Mouse (Mus musculus): ENCODE measurements around the gene Exoc5. TPM values are rescaled to one million over a fixed set of nuclear protein-coding genes. Genes with fewer than 3 reads are reported as not detected.

Exoc5 gene
- polyA plus RNA-seq, 1 experiment from 2014 or later = 58.4 TPM

DNA sequence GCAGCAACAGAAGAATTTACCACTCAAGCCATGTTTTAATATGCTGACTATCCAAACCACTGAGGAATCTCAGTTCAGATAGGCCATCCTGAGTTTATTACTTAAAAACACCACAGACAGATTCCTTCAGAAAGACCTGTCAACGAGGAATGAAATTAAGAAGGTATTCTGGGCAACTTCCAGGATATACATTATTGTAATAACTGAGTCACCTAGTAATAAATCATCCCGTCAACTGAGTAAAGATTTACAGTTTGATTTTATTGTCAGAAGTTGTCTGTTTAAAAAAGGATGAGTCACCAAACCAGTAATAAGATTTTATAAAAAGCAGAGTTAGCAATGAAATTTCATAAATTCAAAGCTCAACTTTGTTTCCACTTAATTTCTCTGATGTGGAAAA, 2.6 kb downstream of the Exoc5 start:
- Histone ChIP-seq H3K4me3 (no peak overlapping the region), H3K9me3 (no peaks in the 10 kb centered on the region), H3K27ac (replicated peaks) (no peak overlapping the region), H3K4me1 (peaks cover 26% of the 10 kb centered on the region), H3K36me3 (replicated peaks) (peaks cover 9% of the 10 kb centered on the region), H3K27me3 (replicated peaks; ENCODE audit: low read depth, poor library complexity, severe bottlenecking) (no peaks in the 10 kb centered on the region)
- DNase-seq (ENCODE audit: low spot score) = no peak
- 87% methylated on average over 2 of the region's 2 CpGs for WGBS

DNA sequence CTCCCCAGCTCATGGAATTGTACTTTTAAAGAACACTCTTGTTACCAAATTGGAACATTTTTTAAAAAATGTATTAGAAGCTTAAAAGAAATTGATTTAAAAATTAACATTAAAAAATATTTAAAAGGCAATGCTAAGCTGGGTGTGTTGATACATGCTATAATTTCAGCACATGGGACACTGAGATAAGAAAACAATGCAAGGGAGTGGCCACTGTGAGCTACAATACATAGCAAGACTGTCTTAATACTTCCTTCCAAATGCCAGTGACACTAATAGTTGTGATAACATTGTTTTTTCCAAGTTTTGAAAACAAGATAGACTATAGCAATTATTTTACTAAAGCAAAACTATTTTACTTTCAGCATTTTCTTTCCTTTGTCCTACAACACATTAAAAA, 17.0 kb downstream of the Exoc5 start:
- H3K27ac ChIP-seq (replicated peaks) = no peak overlapping the region
- H3K4me1 ChIP-seq = no peaks in the 10 kb centered on the region
- H3K9me3 ChIP-seq = no peaks in the 10 kb centered on the region
- H3K36me3 ChIP-seq (replicated peaks) = peaks cover 36% of the 10 kb centered on the region
- DNase-seq (ENCODE audit: low spot score) = no peak
- H3K27me3 ChIP-seq (replicated peaks; ENCODE audit: low read depth, poor library complexity, severe bottlenecking) = no peaks in the 10 kb centered on the region
- no peak overlapping the region for H3K4me3 ChIP-seq

GRCm38 (mm10) chr14:49045610-49046009, 20.8 kb downstream of the Exoc5 start:
- Histone ChIP-seq H3K27ac (replicated peaks) (no peak overlapping the region), H3K36me3 (replicated peaks) (peaks cover 39% of the 10 kb centered on the region), H3K27me3 (replicated peaks; ENCODE audit: low read depth, poor library complexity, severe bottlenecking) (no peaks in the 10 kb centered on the region), H3K9me3 (no peaks in the 10 kb centered on the region), H3K4me3 (no peak overlapping the region), H3K4me1 (no peaks in the 10 kb centered on the region)
- no peak for DNase-seq (ENCODE audit: low spot score)
- 98% methylated on average over 4 of the region's 4 CpGs for WGBS

- no peak for DNase-seq (ENCODE audit: low spot score)
- Histone ChIP-seq H3K36me3 (replicated peaks) (peaks cover 69% of the 10 kb centered on the region), H3K4me3 (no peak overlapping the region), H3K27ac (replicated peaks) (no peak overlapping the region), H3K27me3 (replicated peaks; ENCODE audit: low read depth, poor library complexity, severe bottlenecking) (no peaks in the 10 kb centered on the region), H3K9me3 (no peaks in the 10 kb centered on the region), H3K4me1 (no peaks in the 10 kb centered on the region)
- 85% methylated on average over 5 of the region's 5 CpGs for WGBS
These were observed 37.5 kb downstream of the Exoc5 start for GRCm38 (mm10) chr14:49028991-49029390.

DNA sequence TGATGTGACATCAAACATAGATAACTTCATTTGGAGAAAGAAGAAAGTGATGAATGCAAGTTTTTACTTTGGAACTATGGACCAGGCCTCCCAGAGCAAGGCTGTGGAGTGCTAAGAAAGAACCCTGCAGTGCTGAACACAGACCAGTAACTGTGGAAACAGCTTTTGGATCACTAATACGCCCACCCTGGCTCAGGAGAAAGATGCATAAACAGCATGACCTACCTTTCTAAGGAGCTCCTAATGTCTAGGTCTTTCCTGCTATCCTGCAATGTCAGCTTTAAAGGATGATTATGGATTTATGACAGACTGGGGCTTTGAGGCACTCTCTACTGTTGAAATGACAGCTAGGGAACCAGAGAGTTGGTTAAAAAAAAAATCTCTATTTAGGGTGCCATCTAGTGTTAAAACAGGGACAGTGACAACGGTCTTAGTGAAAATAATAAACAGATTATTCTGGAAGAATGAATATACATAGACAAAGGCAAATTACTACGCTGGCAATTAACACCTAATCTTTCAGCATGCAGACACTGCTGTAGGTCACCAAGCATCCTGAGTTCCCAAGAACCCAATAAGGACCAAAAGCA, 38.6 kb downstream of the Exoc5 start:
- WGBS = 87% methylated on average over 3 of the region's 3 CpGs
- Histone ChIP-seq H3K4me1 (no peaks in the 10 kb centered on the region), H3K36me3 (replicated peaks) (peaks cover 62% of the 10 kb centered on the region), H3K27me3 (replicated peaks; ENCODE audit: low read depth, poor library complexity, severe bottlenecking) (no peaks in the 10 kb centered on the region), H3K9me3 (no peaks in the 10 kb centered on the region), H3K4me3 (no peak overlapping the region), H3K27ac (replicated peaks) (no peak overlapping the region)
- DNase-seq (ENCODE audit: low spot score) = no peak

DNA sequence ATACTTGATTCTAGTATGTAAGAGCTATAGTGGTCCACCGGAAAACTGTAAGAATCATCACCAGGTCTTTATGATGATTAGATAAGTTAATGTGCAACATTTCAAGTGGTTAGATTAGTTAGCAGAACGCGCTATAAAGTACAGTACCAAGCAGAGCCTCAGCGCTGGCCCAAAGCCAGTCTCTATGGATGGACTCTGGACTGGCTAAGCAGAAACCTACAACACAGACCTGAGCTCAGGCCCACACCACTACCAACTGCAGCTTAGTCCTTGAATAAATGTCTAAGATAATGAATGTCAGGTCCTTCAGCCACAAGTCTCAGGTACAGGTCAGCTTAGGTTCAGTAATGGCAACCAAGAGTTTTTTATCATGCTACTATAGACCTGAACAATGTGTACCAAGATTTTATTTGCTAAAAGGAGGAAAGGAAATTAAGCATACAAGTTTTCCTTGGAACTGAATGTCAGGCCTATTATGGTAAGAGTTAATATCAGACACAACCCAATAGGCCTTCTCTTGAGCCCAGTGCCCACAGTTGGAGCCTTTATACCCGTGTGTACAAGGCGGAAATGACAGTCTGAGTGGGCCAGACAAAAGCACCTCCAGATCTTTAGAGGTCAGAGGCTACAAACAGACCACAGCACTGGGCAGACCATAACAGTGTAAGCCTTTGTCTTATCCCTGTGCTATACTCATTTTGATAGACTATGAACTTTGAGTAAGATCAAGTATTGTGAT, 39.2 kb downstream of the Exoc5 start:
- Histone ChIP-seq H3K4me1 (no peaks in the 10 kb centered on the region), H3K27ac (replicated peaks) (no peak overlapping the region), H3K36me3 (replicated peaks) (peaks cover 62% of the 10 kb centered on the region), H3K27me3 (replicated peaks; ENCODE audit: low read depth, poor library complexity, severe bottlenecking) (no peaks in the 10 kb centered on the region), H3K9me3 (no peaks in the 10 kb centered on the region), H3K4me3 (no peak overlapping the region)
- 93% methylated on average over 6 of the region's 6 CpGs for WGBS
- no peak for DNase-seq (ENCODE audit: low spot score)

DNA sequence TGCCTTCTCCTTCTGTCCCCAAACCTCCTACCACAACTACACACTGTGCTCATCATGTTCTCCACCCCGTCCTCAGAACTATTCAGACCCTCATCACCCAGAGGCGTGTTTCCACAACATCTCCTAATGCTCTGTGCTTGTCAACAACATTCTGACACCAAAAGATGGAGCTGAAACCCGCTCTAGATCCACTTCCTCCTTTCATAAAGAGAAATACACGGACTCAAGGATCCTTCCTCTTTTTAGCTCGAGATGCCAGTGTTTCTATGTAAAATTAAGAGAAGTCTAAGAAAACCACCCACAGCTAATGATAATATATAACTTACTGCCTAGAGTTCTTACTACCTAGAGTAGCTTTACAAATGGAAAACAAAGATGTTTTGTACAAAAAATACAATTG, 46.7 kb downstream of the Exoc5 start:
- H3K36me3 ChIP-seq (replicated peaks) = peaks cover 73% of the 10 kb centered on the region
- H3K4me3 ChIP-seq = no peak overlapping the region
- DNase-seq (ENCODE audit: low spot score) = no peak
- no peak overlapping the region for H3K27ac ChIP-seq (replicated peaks)
- WGBS = 91% methylated on average over 5 of the region's 5 CpGs
- no peaks in the 10 kb centered on the region for H3K27me3 ChIP-seq (replicated peaks; ENCODE audit: low read depth, poor library complexity, severe bottlenecking)
- no peaks in the 10 kb centered on the region for H3K9me3 ChIP-seq
- no peaks in the 10 kb centered on the region for H3K4me1 ChIP-seq

GRCm38 (mm10) chr14:49008399-49009189, 57.9 kb downstream of the Exoc5 start:
- WGBS = 87% methylated on average over 2 of the region's 2 CpGs
- no peaks in the 10 kb centered on the region for H3K27me3 ChIP-seq (replicated peaks; ENCODE audit: low read depth, poor library complexity, severe bottlenecking)
- H3K4me3 ChIP-seq = no peak overlapping the region
- peaks cover 6% of the 10 kb centered on the region for H3K36me3 ChIP-seq (replicated peaks)
- H3K27ac ChIP-seq (replicated peaks) = no peak overlapping the region
- no peak for DNase-seq (ENCODE audit: low spot score)
- H3K4me1 ChIP-seq = no peaks in the 10 kb centered on the region
- no peaks in the 10 kb centered on the region for H3K9me3 ChIP-seq

DNA sequence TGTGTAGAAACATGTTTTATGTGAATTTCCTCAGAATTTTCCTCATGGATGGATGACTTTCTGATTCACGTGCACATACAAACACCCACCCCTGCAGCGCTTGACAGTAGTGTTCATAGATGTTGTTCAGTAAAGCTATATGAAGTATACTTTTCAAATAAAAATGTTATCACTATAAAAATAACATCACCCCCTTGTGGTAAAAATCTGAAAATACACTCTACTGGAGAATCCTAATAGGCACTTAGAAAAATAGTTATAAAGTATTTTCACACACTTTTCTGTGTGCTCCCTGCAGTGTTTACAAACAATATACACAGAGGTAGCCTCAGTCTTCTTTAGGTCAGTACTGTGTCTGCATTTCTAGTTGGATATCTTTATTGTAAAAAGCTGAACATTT, 58.5 kb downstream of the Exoc5 start:
- no peaks in the 10 kb centered on the region for H3K9me3 ChIP-seq
- no peaks in the 10 kb centered on the region for H3K27me3 ChIP-seq (replicated peaks; ENCODE audit: low read depth, poor library complexity, severe bottlenecking)
- no peak overlapping the region for H3K27ac ChIP-seq (replicated peaks)
- no peak overlapping the region for H3K4me3 ChIP-seq
- WGBS = 88% methylated on average over 2 of the region's 2 CpGs
- H3K4me1 ChIP-seq = no peaks in the 10 kb centered on the region
- H3K36me3 ChIP-seq (replicated peaks) = peaks cover 4% of the 10 kb centered on the region
- no peak for DNase-seq (ENCODE audit: low spot score)

GRCm38 (mm10) chr14:49001655-49002054, 64.8 kb downstream of the Exoc5 start:
- Histone ChIP-seq H3K4me1 (no peaks in the 10 kb centered on the region), H3K36me3 (replicated peaks) (no peaks in the 10 kb centered on the region), H3K27me3 (replicated peaks; ENCODE audit: low read depth, poor library complexity, severe bottlenecking) (no peaks in the 10 kb centered on the region), H3K27ac (replicated peaks) (no peak overlapping the region), H3K4me3 (no peak overlapping the region), H3K9me3 (no peaks in the 10 kb centered on the region)
- 77% methylated on average over 3 of the region's 3 CpGs for WGBS
- DNase-seq (ENCODE audit: low spot score) = no peak

DNA sequence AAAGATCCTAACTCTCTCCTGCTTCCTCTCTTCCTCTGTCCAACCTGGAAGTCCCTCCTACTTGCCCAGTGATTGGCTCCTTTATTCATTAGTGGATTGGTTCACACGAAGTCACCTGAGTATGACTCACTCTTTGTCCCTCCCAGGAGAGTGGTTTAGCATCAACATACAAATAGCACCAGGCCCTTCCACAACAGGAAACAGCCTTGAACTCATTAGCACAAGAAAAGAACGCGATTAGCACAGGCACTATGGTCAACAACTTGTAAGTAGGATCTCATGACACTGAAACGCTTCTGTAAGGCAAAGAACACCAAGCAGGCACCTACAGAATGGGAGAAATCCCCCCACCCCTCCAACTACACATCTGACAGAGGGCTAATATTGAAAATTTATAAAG, 67.7 kb downstream of the Exoc5 start:
- no peaks in the 10 kb centered on the region for H3K36me3 ChIP-seq (replicated peaks)
- H3K9me3 ChIP-seq = no peaks in the 10 kb centered on the region
- no peak for DNase-seq (ENCODE audit: low spot score)
- no peak overlapping the region for H3K27ac ChIP-seq (replicated peaks)
- H3K4me1 ChIP-seq = no peaks in the 10 kb centered on the region
- H3K4me3 ChIP-seq = no peak overlapping the region
- H3K27me3 ChIP-seq (replicated peaks; ENCODE audit: low read depth, poor library complexity, severe bottlenecking) = no peaks in the 10 kb centered on the region
- 48% methylated on average over 4 of the region's 4 CpGs for WGBS

- Histone ChIP-seq H3K27me3 (replicated peaks; ENCODE audit: low read depth, poor library complexity, severe bottlenecking) (peaks cover 4% of the 10 kb centered on the region), H3K4me3 (no peak overlapping the region), H3K9me3 (no peaks in the 10 kb centered on the region), H3K4me1 (peaks cover 16% of the 10 kb centered on the region; the same call in 1 of the 2 replicates), H3K27ac (replicated peaks) (no peak overlapping the region), H3K36me3 (replicated peaks) (no peaks in the 10 kb centered on the region)
- no peak for DNase-seq (ENCODE audit: low spot score)
- WGBS = 87% methylated on average over 3 of the region's 3 CpGs
These were observed 72.6 kb downstream of the Exoc5 start for GRCm38 (mm10) chr14:48993861-48994260.
